Mouse (Mus musculus) intestine, embryonic 15.5 days (tissue): ENCODE data around the gene Setd7. TPM values are rescaled to one million over a fixed set of nuclear protein-coding genes. Genes with fewer than 3 reads are reported as not detected.

Experiments
- ATAC-seq: fragments of 200-750 bp; cut with Nextera tagmentation; 2 replicates; pipeline ENCODE4 v1.8.0; 2017; ENCODE audit warnings: moderate TSS enrichment, moderate library complexity
- H3K27ac ChIP-seq: fragments of 300-500 bp; sonication (generic); 2 replicates; pipeline ENCODE4 v1.5.1; 2015; ENCODE audit warnings: mild to moderate bottlenecking, inconsistent platforms
- H3K27me3 ChIP-seq: fragments of 300-500 bp; sonication (generic); replicated peaks from 2 replicates; pipeline ENCODE4 v1.6.1; 2015; ENCODE audit warnings: inconsistent platforms
- H3K36me3 ChIP-seq: fragments of 300-500 bp; sonication (generic); 2 replicates; pipeline ENCODE4 v1.6.1; 2015; ENCODE audit warnings: inconsistent platforms
- H3K4me1 ChIP-seq: fragments of 300-500 bp; sonication (generic); replicated peaks from 2 replicates; pipeline ENCODE4 v1.6.1; 2015; ENCODE audit warnings: inconsistent platforms
- H3K4me2 ChIP-seq: fragments of 300-500 bp; sonication (generic); replicated peaks from 2 replicates; pipeline ENCODE4 v1.6.1; 2015; ENCODE audit warnings: mild to moderate bottlenecking, inconsistent platforms
- H3K4me3 ChIP-seq: fragments of 300-500 bp; sonication (generic); replicated peaks from 2 replicates; pipeline ENCODE4 v1.5.1; 2015; ENCODE audit warnings: inconsistent platforms
- H3K9ac ChIP-seq: fragments of 300-500 bp; sonication (generic); 2 replicates; pipeline ENCODE4 v1.6.1; 2015; ENCODE audit warnings: inconsistent platforms
- H3K9me3 ChIP-seq: fragments of 300-500 bp; sonication (generic); 2 replicates; pipeline ENCODE4 v1.6.1; 2016; ENCODE audit warnings: inconsistent platforms
- WGBS: fragments of 180-500 bp; shearing (Covaris S2); methylation state at CpG from one replicate; pipeline ENCODE4 v1.1.7; 2015; 5-methylcytosine and 5-hydroxymethylcytosine counted together
- polyA plus RNA-seq: library from polyadenylated mRNA; unstranded; fragments of >200 nt; fragmentation: Nextera tagmentation; extraction: Ambion mirVana; gene quantifications from 2 replicates; pipeline ENCODE4 v1.2.1, GENCODE M21; 2015

Gene Setd7
- polyA plus RNA-seq, 1 experiment from 2014 or later = 2.4 TPM

- H3K27me3 ChIP-seq = no peaks in the 10 kb centered on the region
- no peak for ATAC-seq
- no peaks in the 10 kb centered on the region for H3K9me3 ChIP-seq
- no peak overlapping the region for H3K4me3 ChIP-seq
- no peaks in the 10 kb centered on the region for H3K4me1 ChIP-seq
- H3K9ac ChIP-seq = no peak overlapping the region
- H3K4me2 ChIP-seq = no peak overlapping the region
- H3K36me3 ChIP-seq = no peaks in the 10 kb centered on the region
- no peak overlapping the region for H3K27ac ChIP-seq
- WGBS = 88% methylated on average over 4 of the region's 4 CpGs
Observed at GRCm38 (mm10) chr3:51499876-51500275, 60.8 kb downstream of the Setd7 start.

GRCm38 (mm10) chr3:51498659-51499058, 62.0 kb downstream of the Setd7 start:
- H3K27ac ChIP-seq = no peak overlapping the region
- no peak overlapping the region for H3K9ac ChIP-seq
- H3K4me3 ChIP-seq = no peak overlapping the region
- H3K4me1 ChIP-seq = no peaks in the 10 kb centered on the region; the same call in 1 of the 2 replicates
- WGBS = 63% methylated on average over 5 of the region's 5 CpGs
- no peak overlapping the region for H3K4me2 ChIP-seq
- H3K27me3 ChIP-seq = no peaks in the 10 kb centered on the region
- no peaks in the 10 kb centered on the region for H3K9me3 ChIP-seq
- H3K36me3 ChIP-seq = 0 out of 2 replicates have a peak, but pooled peaks cover 2% of the 10 kb centered on the region
- ATAC-seq = no peak

GRCm38 (mm10) chr3:51497978-51498377, 62.7 kb downstream of the Setd7 start:
- H3K4me1 ChIP-seq = no peaks in the 10 kb centered on the region; the same call in 1 of the 2 replicates
- no peak overlapping the region for H3K4me2 ChIP-seq
- 100% methylated on average over 1 of the region's 1 CpGs for WGBS
- no peak for ATAC-seq
- H3K27ac ChIP-seq = no peak overlapping the region
- H3K9ac ChIP-seq = no peak overlapping the region
- no peak overlapping the region for H3K4me3 ChIP-seq
- H3K36me3 ChIP-seq = peaks cover 7% of the 10 kb centered on the region
- H3K27me3 ChIP-seq = no peaks in the 10 kb centered on the region
- H3K9me3 ChIP-seq = no peaks in the 10 kb centered on the region

- Histone ChIP-seq H3K36me3 (peaks cover 7% of the 10 kb centered on the region), H3K4me2 (no peak overlapping the region), H3K27ac (no peak overlapping the region), H3K9ac (no peak overlapping the region), H3K4me1 (no peaks in the 10 kb centered on the region; the same call in 1 of the 2 replicates), H3K9me3 (no peaks in the 10 kb centered on the region), H3K4me3 (no peak overlapping the region), H3K27me3 (no peaks in the 10 kb centered on the region)
- ATAC-seq = no peak
- 92% methylated on average over 9 of the region's 9 CpGs for WGBS
Observed at GRCm38 (mm10) chr3:51495646-51496045, 65.0 kb downstream of the Setd7 start.

GRCm38 (mm10) chr3:51494466-51494865, 66.2 kb downstream of the Setd7 start:
- H3K9ac ChIP-seq = no peak overlapping the region
- no peak overlapping the region for H3K4me3 ChIP-seq
- 63% methylated on average over 2 of the region's 2 CpGs for WGBS
- H3K9me3 ChIP-seq = no peaks in the 10 kb centered on the region
- H3K4me1 ChIP-seq = no peaks in the 10 kb centered on the region; the same call in 1 of the 2 replicates
- no peak overlapping the region for H3K27ac ChIP-seq
- no peaks in the 10 kb centered on the region for H3K27me3 ChIP-seq
- H3K36me3 ChIP-seq = peaks cover 7% of the 10 kb centered on the region
- ATAC-seq = no peak
- H3K4me2 ChIP-seq = no peak overlapping the region

GRCm38 (mm10) chr3:51493272-51493838, 67.3 kb downstream of the Setd7 start:
- no peak overlapping the region for H3K9ac ChIP-seq
- no peaks in the 10 kb centered on the region for H3K9me3 ChIP-seq
- ATAC-seq = no peak
- no peak overlapping the region for H3K27ac ChIP-seq
- H3K4me2 ChIP-seq = no peak overlapping the region
- no peaks in the 10 kb centered on the region for H3K27me3 ChIP-seq
- peaks cover 7% of the 10 kb centered on the region for H3K36me3 ChIP-seq
- 72% methylated on average over 13 of the region's 13 CpGs for WGBS
- no peak overlapping the region for H3K4me3 ChIP-seq
- H3K4me1 ChIP-seq = no peaks in the 10 kb centered on the region; the same call in 1 of the 2 replicates

GRCm38 (mm10) chr3:51490088-51490753, 70.5 kb downstream of the Setd7 start:
- H3K36me3 ChIP-seq = peaks cover 7% of the 10 kb centered on the region
- ATAC-seq = no peak
- H3K4me3 ChIP-seq = no peak overlapping the region
- no peaks in the 10 kb centered on the region for H3K9me3 ChIP-seq
- H3K9ac ChIP-seq = no peak overlapping the region
- H3K4me1 ChIP-seq = peaks cover 8% of the 10 kb centered on the region
- H3K4me2 ChIP-seq = no peak overlapping the region
- no peaks in the 10 kb centered on the region for H3K27me3 ChIP-seq
- WGBS = 87% methylated on average over 7 of the region's 7 CpGs
- H3K27ac ChIP-seq = no peak overlapping the region

GRCm38 (mm10) chr3:51486491-51487195, 74.0 kb downstream of the Setd7 start:
- Histone ChIP-seq H3K9ac (no peak overlapping the region), H3K27ac (no peak overlapping the region), H3K9me3 (no peaks in the 10 kb centered on the region), H3K4me2 (no peak overlapping the region), H3K27me3 (no peaks in the 10 kb centered on the region), H3K4me3 (no peak overlapping the region), H3K36me3 (no peaks in the 10 kb centered on the region), H3K4me1 (peaks cover 11% of the 10 kb centered on the region; the same call in 1 of the 2 replicates)
- ATAC-seq = no peak
- 89% methylated on average over 4 of the region's 4 CpGs for WGBS

GRCm38 (mm10) chr3:51485347-51485746, 75.3 kb downstream of the Setd7 start:
- H3K27ac ChIP-seq = no peak overlapping the region
- 51% methylated on average over 4 of the region's 4 CpGs for WGBS
- no peaks in the 10 kb centered on the region for H3K36me3 ChIP-seq
- H3K4me2 ChIP-seq = peak overlapping the region; percentile 78
- H3K9ac ChIP-seq = peak overlapping the region; percentile 20; the same call in 1 of the 2 replicates
- H3K4me1 ChIP-seq = peaks cover 11% of the 10 kb centered on the region; the same call in 1 of the 2 replicates
- H3K27me3 ChIP-seq = no peaks in the 10 kb centered on the region
- ATAC-seq = no peak
- peak overlapping the region; percentile 77 for H3K4me3 ChIP-seq
- H3K9me3 ChIP-seq = no peaks in the 10 kb centered on the region

- under 1% methylated on average over 33 of the region's 33 CpGs for WGBS
- Histone ChIP-seq H3K27ac (peak overlapping the region; percentile 90), H3K27me3 (no peaks in the 10 kb centered on the region), H3K4me3 (peak overlapping the region; percentile 77), H3K4me1 (peaks cover 11% of the 10 kb centered on the region; the same call in 1 of the 2 replicates), H3K4me2 (peak overlapping the region; percentile 78), H3K9me3 (no peaks in the 10 kb centered on the region), H3K36me3 (no peaks in the 10 kb centered on the region), H3K9ac (peak overlapping the region; percentile 86)
- ATAC-seq = peak; percentile 50
Observed at GRCm38 (mm10) chr3:51484370-51484769, 76.3 kb downstream of the Setd7 start.

- WGBS = 0% methylated on average over 70 of the region's 70 CpGs
- Histone ChIP-seq H3K4me2 (peak within 1 kb of the TSS; percentile 78), H3K27me3 (no peaks in the 10 kb centered on the region), H3K4me3 (peak within 1 kb of the TSS; percentile 77), H3K4me1 (peaks cover 11% of the 10 kb centered on the region; the same call in 1 of the 2 replicates), H3K27ac (peak within 1 kb of the TSS; percentile 90), H3K36me3 (no peaks in the 10 kb centered on the region), H3K9me3 (no peaks in the 10 kb centered on the region), H3K9ac (peak within 1 kb of the TSS; percentile 86)
- peak; percentile 98 for ATAC-seq
Observed at GRCm38 (mm10) chr3:51483741-51484359, 76.8 kb downstream of the Setd7 start, which contains the start of gene Rab33b. Rab33b (plus strand) TSS chr3:51483920.

GRCm38 (mm10) chr3:51482781-51483180, 77.9 kb downstream of the Setd7 start:
- ATAC-seq = no peak
- WGBS = 64% methylated on average over 3 of the region's 3 CpGs
- H3K9ac ChIP-seq = no peak overlapping the region
- no peak overlapping the region for H3K4me3 ChIP-seq
- H3K27me3 ChIP-seq = no peaks in the 10 kb centered on the region
- peaks cover 11% of the 10 kb centered on the region; the same call in 1 of the 2 replicates for H3K4me1 ChIP-seq
- no peaks in the 10 kb centered on the region for H3K36me3 ChIP-seq
- H3K4me2 ChIP-seq = peak overlapping the region; percentile 78
- 0 out of 2 replicates have a peak overlapping the region, but pooled peaks have one; percentile 90 for H3K27ac ChIP-seq
- no peaks in the 10 kb centered on the region for H3K9me3 ChIP-seq
